Mouse (Mus musculus): ENCODE data around the gene Bdh1.

GRCm38 (mm10) chr16:31444521-31444920 is 22.4 kb downstream of the Bdh1 start:
- TF ChIP-seq CTCF (IDR thresholded peaks at IDR 0.05; ENCODE audit: borderline replicate concordance, control insufficient read depth, extremely low read depth, insufficient read depth, low read length, poor library complexity) = no peak
- TF ChIP-seq POLR2A (IDR thresholded peaks at IDR 0.05; ENCODE audit: control insufficient read depth, extremely low read depth, insufficient read depth, low read length, poor library complexity) = no peak

Data from thymus, adult 2 months (tissue).